Mouse (Mus musculus) hindbrain, postnatal 0 days (tissue): ENCODE measurements around the gene Tmem38b. TPM values are rescaled to one million over a fixed set of nuclear protein-coding genes. Genes with fewer than 3 reads are reported as not detected.

ENCODE experiments used
- ATAC-seq: fragments of 200-750 bp; cut with Nextera tagmentation; 2 replicates; pipeline ENCODE4 v1.8.0; 2017; ENCODE audit warnings: mild to moderate bottlenecking, moderate TSS enrichment, moderate library complexity
- DNase-seq: peaks from one replicate; pipeline ENCODE4 v3.0.0-alpha.2; 2015; ENCODE audit warnings: low spot score
- H3K27ac ChIP-seq: fragments of 300-500 bp; sonication (generic); 2 replicates; pipeline ENCODE4 v1.5.1; 2014; ENCODE audit warnings: mild to moderate bottlenecking
- H3K27me3 ChIP-seq: fragments of 300-500 bp; sonication (generic); 2 replicates; pipeline ENCODE4 v1.6.1; 2014; ENCODE audit warnings: low read length, mixed read lengths; ENCODE audit not compliant: insufficient read depth
- H3K36me3 ChIP-seq: fragments of 300-500 bp; sonication (generic); 2 replicates; pipeline ENCODE4 v1.6.1; 2014; ENCODE audit warnings: low read length, mixed read lengths; ENCODE audit not compliant: insufficient read depth
- H3K4me1 ChIP-seq: fragments of 300-500 bp; sonication (generic); 2 replicates; pipeline ENCODE4 v1.6.1; 2014; ENCODE audit warnings: antibody characterized with exemption, low read length, mixed read lengths; ENCODE audit not compliant: insufficient read depth
- H3K4me2 ChIP-seq: fragments of 300-500 bp; sonication (generic); 2 replicates; pipeline ENCODE4 v1.6.1; 2014; ENCODE audit warnings: low read depth, mild to moderate bottlenecking, low read length, moderate library complexity, mixed read lengths
- H3K4me3 ChIP-seq: fragments of 300-500 bp; sonication (generic); 2 replicates; pipeline ENCODE4 v1.5.1; 2014; ENCODE audit warnings: low read length
- H3K9ac ChIP-seq: fragments of 300-500 bp; sonication (generic); replicated peaks from 2 replicates; pipeline ENCODE4 v1.6.1; 2014; ENCODE audit warnings: mild to moderate bottlenecking, low read length, moderate library complexity, mixed read lengths
- H3K9me3 ChIP-seq: fragments of 300-500 bp; sonication (generic); 2 replicates; pipeline ENCODE4 v1.6.1; 2016; ENCODE audit warnings: low read length, mixed read lengths
- CTCF ChIP-seq: IDR thresholded peaks from 2 replicates; pipeline ENCODE4 v1.5.1; 2016; ENCODE audit warnings: antibody characterized with exemption, control low read depth, low read depth
- WGBS: fragments of 180-500 bp; shearing (Covaris S2); extraction: QIAGEN DNeasy Blood & Tissue Kit; methylation state at CpG from one replicate; pipeline ENCODE4 v1.1.7; 2014; 5-methylcytosine and 5-hydroxymethylcytosine counted together
- polyA plus RNA-seq: library from polyadenylated mRNA; unstranded; fragments of >200 nt; fragmentation: Nextera tagmentation; extraction: Ambion mirVana; gene quantifications from 2 replicates; pipeline ENCODE4 v1.2.1, GENCODE M21; 2015
- total RNA-seq: library from RNA; depleted of rRNA; stranded (reverse); fragments of >200 nt; gene quantifications from 2 replicates; pipeline ENCODE4 v1.2.3, GENCODE M21; 2014; rRNA removed

Gene Tmem38b
- total and polyA plus RNA-seq, 2 experiments from 2014 or later, result 3.3 to 6.2 TPM

GRCm38 (mm10) chr4:53905537-53905936 is 79.7 kb downstream of the Tmem38b start:
- Histone ChIP-seq H3K4me2 (no peak overlapping the region), H3K27ac (no peak overlapping the region), H3K4me3 (no peak overlapping the region), H3K9ac (no peak overlapping the region), H3K4me1 (no peaks in the 10 kb centered on the region), H3K9me3 (no peaks in the 10 kb centered on the region), H3K27me3 (no peaks in the 10 kb centered on the region), H3K36me3 (no peaks in the 10 kb centered on the region)
- peak; percentile 15 for DNase-seq
- 0 out of 2 replicates have a peak, but pooled peaks have one; percentile 35 for ATAC-seq
- 36% methylated on average over 6 of the region's 6 CpGs for WGBS
- peak; percentile 60 for TF ChIP-seq CTCF

DNA sequence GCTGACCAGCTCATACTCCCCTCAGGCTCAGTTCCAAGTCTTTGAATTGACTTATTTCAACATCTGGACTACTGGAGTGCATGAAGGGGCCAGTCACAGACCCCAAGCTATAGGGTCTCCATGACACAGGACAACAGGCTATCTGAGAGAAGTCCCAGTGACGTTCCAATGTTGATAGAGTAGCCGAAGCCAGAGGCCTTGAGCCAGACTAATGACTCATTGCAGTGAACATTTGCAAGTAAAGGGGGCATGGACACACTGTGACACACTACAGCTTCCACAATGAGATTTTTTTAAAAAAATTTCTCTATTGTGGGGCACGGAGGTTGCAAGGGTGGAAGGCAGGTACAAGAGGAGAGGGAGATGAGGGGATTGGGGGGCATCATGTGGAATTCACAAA is 81.2 kb downstream of the Tmem38b start:
- Histone ChIP-seq H3K36me3 (no peaks in the 10 kb centered on the region), H3K4me1 (no peaks in the 10 kb centered on the region), H3K9ac (no peak overlapping the region), H3K27ac (no peak overlapping the region), H3K4me2 (no peak overlapping the region), H3K9me3 (no peaks in the 10 kb centered on the region), H3K27me3 (no peaks in the 10 kb centered on the region), H3K4me3 (no peak overlapping the region)
- TF ChIP-seq CTCF, result no peak
- WGBS, result 97% methylated on average over 3 of the region's 3 CpGs
- DNase-seq (no peak), ATAC-seq (no peak)

Other genes starting within 250 kb of the Tmem38b start
- gene Fsd1l, start 194.6 kb upstream of the Tmem38b start, total RNA-seq, result 21.4 and 23.0 TPM in 2 replicates
- 22.1 and 22.6 TPM in 2 replicates for gene Fsd1l, start 194.6 kb upstream of the Tmem38b start, polyA plus RNA-seq
- 12.3 and 13.2 TPM in 2 replicates for gene Fktn, start 112.0 kb upstream of the Tmem38b start, total RNA-seq
- gene Fktn, start 112.0 kb upstream of the Tmem38b start, polyA plus RNA-seq, result 15.2 and 18.2 TPM in 2 replicates
- 0.42 TPM in 1 of 2 replicates, not detected in the other for gene Tal2, start 46.3 kb upstream of the Tmem38b start, total RNA-seq
- 0.16 TPM in 1 of 2 replicates, not detected in the other for gene Tal2, start 46.3 kb upstream of the Tmem38b start, polyA plus RNA-seq